Mouse (Mus musculus) ES-E14 (cell line): Measurements from ENCODE around the gene Poln. TPM values are rescaled to one million over a fixed set of nuclear protein-coding genes. Genes with fewer than 3 reads are reported as not detected.

Experiments used
- DNase-seq: peaks from one replicate; pipeline ENCODE4 v3.0.0-alpha.2; 2013; ENCODE audit warnings: low read depth, low spot score
- H3K27ac ChIP-seq: 2 replicates; pipeline ENCODE4 v1.5.1; 2012; ENCODE audit warnings: low read depth, mild to moderate bottlenecking, low read length, moderate library complexity, mixed read lengths; ENCODE audit not compliant: poor library complexity, insufficient read depth, severe bottlenecking
- H3K36me3 ChIP-seq: 2 replicates; pipeline ENCODE4 v1.6.1; 2012; ENCODE audit warnings: mild to moderate bottlenecking, low read length, moderate library complexity, mixed read lengths; ENCODE audit not compliant: control insufficient read depth, poor library complexity, insufficient read depth, severe bottlenecking
- H3K4me1 ChIP-seq, 2 experiments: fragments of 150-350 bp in 1 of 2; sonication (generic) in 1 of 2; 2 replicates each; pipeline ENCODE4 v1.6.1; 2012; ENCODE audit warnings: low read length in 2 of 2, mild to moderate bottlenecking in 1 of 2, mixed read lengths in 1 of 2; ENCODE audit not compliant: control insufficient read depth in 2 of 2, insufficient read depth in 2 of 2, poor library complexity in 1 of 2
- H3K4me3 ChIP-seq, 2 experiments: fragments of 150-350 bp in 1 of 2; sonication (generic) in 1 of 2; 2 replicates each; pipeline ENCODE4 v1.5.1; 2012; ENCODE audit warnings: low read length in 2 of 2, low read depth in 1 of 2, mild to moderate bottlenecking in 1 of 2, mixed read lengths in 1 of 2; ENCODE audit not compliant: insufficient read depth in 1 of 2, poor library complexity in 1 of 2, severe bottlenecking in 1 of 2
- H3K9ac ChIP-seq: 2 replicates; pipeline ENCODE4 v1.6.1; 2012; ENCODE audit warnings: low read depth, mild to moderate bottlenecking, low read length, mixed read lengths; ENCODE audit not compliant: poor library complexity, insufficient read depth, severe bottlenecking
- H3K9me3 ChIP-seq: fragments of 150-350 bp; sonication (generic); 2 replicates; pipeline ENCODE4 v1.6.1; 2012; ENCODE audit warnings: low read depth, mild to moderate bottlenecking, low read length; ENCODE audit not compliant: control insufficient read depth, insufficient read depth
- CHD2 ChIP-seq: IDR thresholded peaks from 2 replicates; pipeline ENCODE4 v1.6.1; 2014; ENCODE audit warnings: mild to moderate bottlenecking, low read depth, low read length, inconsistent platforms
- HCFC1 ChIP-seq: IDR thresholded peaks from 2 replicates; pipeline ENCODE4 v1.6.1; 2012; ENCODE audit warnings: low read length, inconsistent platforms, borderline replicate concordance; ENCODE audit not compliant: insufficient read depth
- MAFK ChIP-seq: IDR thresholded peaks from 2 replicates; pipeline ENCODE4 v1.6.1; 2014; ENCODE audit warnings: mild to moderate bottlenecking, low read depth, low read length, inconsistent platforms; ENCODE audit not compliant: insufficient read depth
- ZC3H11A ChIP-seq: IDR thresholded peaks from 2 replicates; pipeline ENCODE4 v1.6.1; 2012; ENCODE audit warnings: low read depth, mild to moderate bottlenecking, inconsistent platforms, low read length, borderline replicate concordance
- ZNF384 ChIP-seq: IDR thresholded peaks from 2 replicates; pipeline ENCODE4 v1.6.1; 2012; ENCODE audit warnings: low read depth, low read length, inconsistent platforms
- in situ Hi-C, 2 experiments: fragments of 600-800 bp; cut with MboI; formaldehyde crosslinking; loops; one replicate each; pipeline ENCODE4 v1.15.1; 2025; ENCODE audit warnings: low sequenced_read_pairs in 2 of 2, inconsistent platforms in 1 of 2; ENCODE audit not compliant: unreplicated experiment in 2 of 2
- total RNA-seq: library from RNA; depleted of rRNA; stranded (reverse); fragments of 300-350 nt; gene quantifications from 2 replicates; pipeline ENCODE4 v1.2.3, GENCODE M21; 2012

Gene Poln
- total RNA-seq, 1 experiment = 0.18 TPM

- no peak for DNase-seq
- H3K9me3 ChIP-seq = no peaks in the 10 kb centered on the region
- H3K4me3 ChIP-seq = no peak overlapping the region
- H3K4me1 ChIP-seq = no peaks in the 10 kb centered on the region
- no peak overlapping the region for H3K27ac ChIP-seq
- H3K36me3 ChIP-seq = no peaks in the 10 kb centered on the region
- TF ChIP-seq HCFC1 = no peak
- TF ChIP-seq ZC3H11A = no peak
- no peak overlapping the region for H3K9ac ChIP-seq
- in situ Hi-C loops = no loop called here
Measured at GRCm38 (mm10) chr5:34018968-34019367, 150.3 kb downstream of the Poln start.

DNA sequence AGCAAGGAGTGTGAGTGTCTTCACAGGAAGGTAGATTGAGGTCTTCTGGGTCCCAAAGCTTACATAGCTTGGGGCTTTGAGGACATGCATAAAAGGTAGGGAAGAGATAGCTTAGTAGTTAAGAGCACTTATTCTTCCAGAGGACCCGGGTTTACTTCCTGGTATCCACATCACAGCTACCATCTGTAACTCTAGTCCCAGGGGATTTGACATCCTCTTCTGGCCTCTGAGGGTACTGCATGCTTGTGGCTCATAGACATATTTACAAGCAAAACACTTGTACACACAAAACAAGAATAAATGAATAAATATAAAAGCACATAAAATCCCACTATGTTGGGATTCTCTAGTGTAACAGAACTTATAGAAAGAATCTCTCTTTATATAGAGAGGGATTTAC is 154.6 kb downstream of the Poln start:
- H3K9me3 ChIP-seq = no peaks in the 10 kb centered on the region
- no peak overlapping the region for H3K27ac ChIP-seq
- no peak for DNase-seq
- no peak overlapping the region for H3K4me3 ChIP-seq
- in situ Hi-C loops = no loop called here
- TF ChIP-seq MAFK = no peak
- no peak for TF ChIP-seq ZNF384
- TF ChIP-seq HCFC1 = no peak
- TF ChIP-seq CHD2 = no peak
- no peak for TF ChIP-seq ZC3H11A
- H3K4me1 ChIP-seq = no peaks in the 10 kb centered on the region
- no peaks in the 10 kb centered on the region for H3K36me3 ChIP-seq
- no peak overlapping the region for H3K9ac ChIP-seq

DNA sequence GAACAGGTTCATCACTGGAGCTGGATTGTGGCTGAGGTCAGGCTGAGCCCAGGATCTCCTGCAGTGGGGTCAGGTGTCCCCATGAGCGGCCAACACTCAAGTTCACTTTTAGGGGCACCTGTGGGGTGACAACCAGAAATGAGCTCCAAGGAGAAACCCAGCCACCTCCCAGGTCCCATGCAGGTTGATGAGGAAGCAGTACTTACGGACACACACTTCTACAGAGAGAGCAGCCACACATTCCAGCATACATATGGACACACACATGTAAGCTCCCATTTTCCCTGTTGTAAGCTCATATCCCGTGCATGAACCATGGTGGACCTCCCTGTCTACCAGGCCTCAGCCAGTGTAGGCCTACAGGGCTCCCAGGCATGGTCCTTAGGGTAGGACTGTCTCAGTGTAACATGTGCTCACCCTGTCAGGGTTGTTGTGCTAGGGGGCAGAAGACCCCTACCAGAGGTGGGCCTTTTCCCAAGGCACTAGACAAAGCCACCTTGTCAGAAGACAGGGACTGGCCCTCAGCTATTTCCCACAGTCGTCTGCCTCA is 161.8 kb downstream of the Poln start:
- TF ChIP-seq ZNF384 (no peak), ZC3H11A (no peak)
- H3K4me1 ChIP-seq = no peaks in the 10 kb centered on the region
- no peaks in the 10 kb centered on the region for H3K9me3 ChIP-seq
- no peak for DNase-seq
- H3K9ac ChIP-seq = no peak overlapping the region
- no peak overlapping the region for H3K4me3 ChIP-seq
- in situ Hi-C loops = no loop called here
- no peak overlapping the region for H3K27ac ChIP-seq
- no peaks in the 10 kb centered on the region for H3K36me3 ChIP-seq

- Histone ChIP-seq H3K4me1 (no peaks in the 10 kb centered on the region), H3K4me3 (no peak overlapping the region), H3K27ac (no peak overlapping the region), H3K9ac (no peak overlapping the region), H3K9me3 (no peaks in the 10 kb centered on the region), H3K36me3 (no peaks in the 10 kb centered on the region)
- in situ Hi-C loops = no loop called here
- no peak for DNase-seq
- TF ChIP-seq MAFK (no peak), HCFC1 (no peak), CHD2 (no peak), ZNF384 (no peak), ZC3H11A (no peak)
Measured at GRCm38 (mm10) chr5:34006832-34007231, 162.4 kb downstream of the Poln start.

DNA sequence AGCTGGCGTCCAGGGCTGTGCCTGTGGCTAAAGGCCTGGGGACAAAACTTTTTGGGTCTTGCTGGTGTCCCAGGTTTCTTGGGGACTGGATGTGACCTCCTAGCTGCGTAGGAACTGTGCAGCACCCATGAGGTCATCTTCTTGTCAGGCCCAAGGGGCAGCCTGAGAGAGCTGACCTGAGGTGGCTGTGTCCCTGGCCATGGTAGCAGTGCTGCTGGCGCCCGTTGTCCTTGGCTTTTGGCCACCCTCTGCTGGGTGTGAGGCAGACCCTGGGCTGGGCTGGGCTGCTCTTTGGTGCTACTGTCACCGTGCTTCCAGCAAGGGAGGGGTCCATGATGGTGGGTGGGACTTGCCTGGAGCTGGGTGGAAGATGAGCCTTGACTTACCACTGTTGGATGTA is 164.6 kb downstream of the Poln start:
- no peaks in the 10 kb centered on the region for H3K4me1 ChIP-seq
- TF ChIP-seq CHD2 = no peak
- TF ChIP-seq HCFC1 = no peak
- no peak for TF ChIP-seq MAFK
- TF ChIP-seq ZNF384 = no peak
- no peak for DNase-seq
- no peaks in the 10 kb centered on the region for H3K9me3 ChIP-seq
- no peaks in the 10 kb centered on the region; the same call in 1 of the 2 replicates for H3K36me3 ChIP-seq
- no peak overlapping the region for H3K9ac ChIP-seq
- no peak overlapping the region for H3K27ac ChIP-seq
- in situ Hi-C loops = no loop called here
- H3K4me3 ChIP-seq = no peak overlapping the region
